Mouse (Mus musculus): ENCODE measurements around the gene Stmn3.
"Not testable (repeated sequence)": the region's sequence is repeated elsewhere in the genome, so short reads cannot be mapped to it uniquely, and the experiment has no call there.

Stmn3 gene

GRCm38 (mm10) chr2:181304944-181305343, 9.4 kb downstream of the Stmn3 start:
- no peak for TF ChIP-seq GATA4 (IDR thresholded peaks at IDR 0.05; ENCODE audit: insufficient replicate concordance, low read length)

- no peak for TF ChIP-seq GATA4 (IDR thresholded peaks at IDR 0.05; ENCODE audit: insufficient replicate concordance, low read length)
Observed at GRCm38 (mm10) chr2:181302041-181302440, 12.3 kb downstream of the Stmn3 start.

- TF ChIP-seq GATA4 (IDR thresholded peaks at IDR 0.05; ENCODE audit: insufficient replicate concordance, low read length): no peak
Observed at GRCm38 (mm10) chr2:181290937-181291336, 23.4 kb downstream of the Stmn3 start.

GRCm38 (mm10) chr2:181288691-181289090, 25.6 kb downstream of the Stmn3 start:
- TF ChIP-seq GATA4 (IDR thresholded peaks at IDR 0.05; ENCODE audit: insufficient replicate concordance, low read length): no peak

- TF ChIP-seq GATA4 (IDR thresholded peaks at IDR 0.05; ENCODE audit: insufficient replicate concordance, low read length): not testable (repeated sequence)
Observed at GRCm38 (mm10) chr2:181287958-181288350, 26.3 kb downstream of the Stmn3 start, which contains the start of gene Gmeb2. Gmeb2 (minus strand) TSS chr2:181288035.

- TF ChIP-seq GATA4 (IDR thresholded peaks at IDR 0.05; ENCODE audit: insufficient replicate concordance, low read length): no peak
Observed at GRCm38 (mm10) chr2:181287338-181287957, 26.9 kb downstream of the Stmn3 start.

GRCm38 (mm10) chr2:181286629-181287337, 27.5 kb downstream of the Stmn3 start:
- TF ChIP-seq GATA4 (IDR thresholded peaks at IDR 0.05; ENCODE audit: insufficient replicate concordance, low read length): no peak

- TF ChIP-seq GATA4 (IDR thresholded peaks at IDR 0.05; ENCODE audit: insufficient replicate concordance, low read length): no peak
Observed at GRCm38 (mm10) chr2:181279968-181280367, 34.3 kb downstream of the Stmn3 start.

- no peak for TF ChIP-seq GATA4 (IDR thresholded peaks at IDR 0.05; ENCODE audit: insufficient replicate concordance, low read length)
Observed at GRCm38 (mm10) chr2:181277866-181278265, 36.4 kb downstream of the Stmn3 start.

- TF ChIP-seq GATA4 (IDR thresholded peaks at IDR 0.05; ENCODE audit: insufficient replicate concordance, low read length): peak; percentile 54; the same call in 1 of the 2 replicates
Observed at GRCm38 (mm10) chr2:181276766-181277165, 37.5 kb downstream of the Stmn3 start.

GRCm38 (mm10) chr2:181274639-181275038, 39.7 kb downstream of the Stmn3 start:
- TF ChIP-seq GATA4 (IDR thresholded peaks at IDR 0.05; ENCODE audit: insufficient replicate concordance, low read length): no peak

GRCm38 (mm10) chr2:181273829-181274228, 40.5 kb downstream of the Stmn3 start:
- TF ChIP-seq GATA4 (IDR thresholded peaks at IDR 0.05; ENCODE audit: insufficient replicate concordance, low read length): no peak

GRCm38 (mm10) chr2:181272092-181272491, 42.2 kb downstream of the Stmn3 start:
- no peak for TF ChIP-seq GATA4 (IDR thresholded peaks at IDR 0.05; ENCODE audit: insufficient replicate concordance, low read length)

- TF ChIP-seq GATA4 (IDR thresholded peaks at IDR 0.05; ENCODE audit: insufficient replicate concordance, low read length): 0 out of 2 replicates have a peak, but pooled peaks have one; percentile 25
Observed at GRCm38 (mm10) chr2:181266839-181267238, 47.5 kb downstream of the Stmn3 start.
